Mouse (Mus musculus) midbrain, embryonic 15.5 days (tissue): ENCODE results near the gene Ptprm. TPM values are rescaled to one million over a fixed set of nuclear protein-coding genes. Genes with fewer than 3 reads are reported as not detected.

Source experiments
- ATAC-seq: fragments of 200-750 bp; cut with Nextera tagmentation; replicated peaks from 2 replicates; pipeline ENCODE4 v1.8.0; 2017; ENCODE audit warnings: moderate TSS enrichment
- H3K27ac ChIP-seq: fragments of 300-500 bp; sonication (generic); 2 replicates; pipeline ENCODE4 v1.5.1; 2015; ENCODE audit warnings: mild to moderate bottlenecking, inconsistent platforms
- H3K27me3 ChIP-seq: fragments of 300-500 bp; sonication (generic); replicated peaks from 2 replicates; pipeline ENCODE4 v1.6.1; 2015; ENCODE audit warnings: inconsistent platforms
- H3K36me3 ChIP-seq: fragments of 300-500 bp; sonication (generic); replicated peaks from 2 replicates; pipeline ENCODE4 v1.6.1; 2015; ENCODE audit warnings: inconsistent platforms
- H3K4me1 ChIP-seq: fragments of 300-500 bp; sonication (generic); 2 replicates; pipeline ENCODE4 v1.6.1; 2015; ENCODE audit warnings: inconsistent platforms
- H3K4me2 ChIP-seq: fragments of 300-500 bp; sonication (generic); 2 replicates; pipeline ENCODE4 v1.6.1; 2015; ENCODE audit warnings: inconsistent platforms, mild to moderate bottlenecking, moderate library complexity
- H3K4me3 ChIP-seq: fragments of 300-500 bp; sonication (generic); 2 replicates; pipeline ENCODE4 v1.5.1; 2015; ENCODE audit warnings: mild to moderate bottlenecking, inconsistent platforms
- H3K9ac ChIP-seq: fragments of 300-500 bp; sonication (generic); 2 replicates; pipeline ENCODE4 v1.6.1; 2015; ENCODE audit warnings: mild to moderate bottlenecking, inconsistent platforms
- H3K9me3 ChIP-seq: fragments of 300-500 bp; sonication (generic); 2 replicates; pipeline ENCODE4 v1.6.1; 2016; ENCODE audit warnings: inconsistent platforms
- WGBS: fragments of 180-500 bp; shearing (Covaris S2); methylation state at CpG from one replicate; pipeline ENCODE4 v1.1.7; 2015; ENCODE audit warnings: mixed read lengths; 5-methylcytosine and 5-hydroxymethylcytosine counted together
- polyA plus RNA-seq: library from polyadenylated mRNA; unstranded; fragments of >200 nt; fragmentation: Nextera tagmentation; extraction: Ambion mirVana; gene quantifications from 2 replicates; pipeline ENCODE4 v1.2.1, GENCODE M21; 2015

Gene Ptprm
- polyA plus RNA-seq, 1 experiment from 2014 or later: 21.8 TPM

- Histone ChIP-seq H3K4me3 (no peak overlapping the region), H3K9me3 (no peaks in the 10 kb centered on the region), H3K27me3 (no peaks in the 10 kb centered on the region), H3K27ac (no peak overlapping the region), H3K4me2 (no peak overlapping the region), H3K9ac (no peak overlapping the region), H3K4me1 (peaks cover 10% of the 10 kb centered on the region; the same call in 1 of the 2 replicates), H3K36me3 (no peaks in the 10 kb centered on the region)
- 71% methylated on average over 12 of the region's 12 CpGs for WGBS
- no peak for ATAC-seq
Measured at GRCm38 (mm10) chr17:66733541-66733940, 620.7 kb downstream of the Ptprm start.

DNA sequence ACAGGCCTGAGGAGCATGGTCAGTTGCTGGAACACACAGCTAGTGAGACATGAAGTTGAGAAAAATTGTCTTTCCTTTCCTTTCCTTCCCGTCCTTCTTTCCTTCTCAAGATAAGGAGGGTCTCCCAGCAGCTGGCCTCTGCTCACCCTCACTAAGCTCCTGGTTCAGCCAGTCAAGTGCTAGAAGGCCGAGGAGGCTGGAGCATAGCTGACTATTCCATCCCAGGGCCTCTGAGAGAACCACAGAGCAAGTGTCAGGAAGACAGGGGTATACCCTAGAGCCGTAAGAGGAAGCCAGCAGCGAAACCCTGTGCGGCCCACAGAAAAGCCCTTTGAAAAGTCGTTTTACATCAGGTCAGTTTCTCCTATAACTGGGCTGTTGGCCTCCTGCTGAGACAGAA, 624.3 kb downstream of the Ptprm start:
- Histone ChIP-seq H3K27ac (no peak overlapping the region), H3K4me1 (no peaks in the 10 kb centered on the region), H3K36me3 (no peaks in the 10 kb centered on the region), H3K9ac (no peak overlapping the region), H3K27me3 (no peaks in the 10 kb centered on the region), H3K4me2 (no peak overlapping the region), H3K9me3 (no peaks in the 10 kb centered on the region), H3K4me3 (no peak overlapping the region)
- 67% methylated on average over 6 of the region's 6 CpGs for WGBS
- no peak for ATAC-seq

DNA sequence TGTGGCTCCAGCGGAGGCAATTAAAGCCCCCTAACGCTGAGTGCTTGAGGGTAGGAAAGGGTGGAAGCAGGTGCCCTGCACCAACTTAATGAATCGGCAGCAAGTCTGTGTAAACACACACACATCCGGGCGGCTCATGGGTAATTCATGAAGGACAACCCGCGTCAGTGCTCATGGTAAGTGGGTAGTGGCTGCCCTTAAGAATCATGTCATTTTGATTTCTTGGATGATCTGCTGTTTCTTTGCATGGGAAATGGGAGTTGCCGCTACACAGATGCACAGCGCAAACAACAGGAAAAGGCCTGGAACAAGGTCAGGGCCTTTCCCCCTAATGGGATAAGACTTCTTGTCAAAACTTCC, 633.3 kb downstream of the Ptprm start:
- no peaks in the 10 kb centered on the region for H3K36me3 ChIP-seq
- WGBS: 21% methylated on average over 9 of the region's 9 CpGs
- no peaks in the 10 kb centered on the region for H3K9me3 ChIP-seq
- H3K4me1 ChIP-seq: peaks cover 10% of the 10 kb centered on the region; the same call in 1 of the 2 replicates
- no peak overlapping the region for H3K4me3 ChIP-seq
- no peak overlapping the region for H3K27ac ChIP-seq
- no peak overlapping the region for H3K4me2 ChIP-seq
- H3K9ac ChIP-seq: no peak overlapping the region
- H3K27me3 ChIP-seq: no peaks in the 10 kb centered on the region
- ATAC-seq: peak; percentile 90; the same call in 1 of the 2 replicates

- no peak overlapping the region for H3K4me2 ChIP-seq
- no peaks in the 10 kb centered on the region for H3K36me3 ChIP-seq
- H3K27ac ChIP-seq: no peak overlapping the region
- H3K4me1 ChIP-seq: peaks cover 10% of the 10 kb centered on the region; the same call in 1 of the 2 replicates
- no peaks in the 10 kb centered on the region for H3K9me3 ChIP-seq
- no peak overlapping the region for H3K9ac ChIP-seq
- no peak overlapping the region for H3K4me3 ChIP-seq
- no peak; the same call in 1 of the 2 replicates for ATAC-seq
- no peaks in the 10 kb centered on the region for H3K27me3 ChIP-seq
- WGBS: 36% methylated on average over 11 of the region's 11 CpGs
Measured at GRCm38 (mm10) chr17:66720200-66720991, 633.9 kb downstream of the Ptprm start.

GRCm38 (mm10) chr17:66712456-66713205, 641.6 kb downstream of the Ptprm start:
- Histone ChIP-seq H3K4me3 (no peak overlapping the region), H3K27me3 (no peaks in the 10 kb centered on the region), H3K9me3 (no peaks in the 10 kb centered on the region), H3K4me1 (peaks cover 8% of the 10 kb centered on the region), H3K36me3 (no peaks in the 10 kb centered on the region), H3K27ac (no peak overlapping the region), H3K9ac (no peak overlapping the region), H3K4me2 (no peak overlapping the region)
- ATAC-seq: no peak
- 85% methylated on average over 9 of the region's 9 CpGs for WGBS

GRCm38 (mm10) chr17:66711221-66712016, 642.8 kb downstream of the Ptprm start:
- no peak overlapping the region for H3K9ac ChIP-seq
- no peak overlapping the region for H3K4me2 ChIP-seq
- peaks cover 10% of the 10 kb centered on the region for H3K4me1 ChIP-seq
- no peak for ATAC-seq
- WGBS: 80% methylated on average over 6 of the region's 6 CpGs
- H3K36me3 ChIP-seq: no peaks in the 10 kb centered on the region
- H3K27ac ChIP-seq: no peak overlapping the region
- no peak overlapping the region for H3K4me3 ChIP-seq
- no peaks in the 10 kb centered on the region for H3K9me3 ChIP-seq
- H3K27me3 ChIP-seq: no peaks in the 10 kb centered on the region

DNA sequence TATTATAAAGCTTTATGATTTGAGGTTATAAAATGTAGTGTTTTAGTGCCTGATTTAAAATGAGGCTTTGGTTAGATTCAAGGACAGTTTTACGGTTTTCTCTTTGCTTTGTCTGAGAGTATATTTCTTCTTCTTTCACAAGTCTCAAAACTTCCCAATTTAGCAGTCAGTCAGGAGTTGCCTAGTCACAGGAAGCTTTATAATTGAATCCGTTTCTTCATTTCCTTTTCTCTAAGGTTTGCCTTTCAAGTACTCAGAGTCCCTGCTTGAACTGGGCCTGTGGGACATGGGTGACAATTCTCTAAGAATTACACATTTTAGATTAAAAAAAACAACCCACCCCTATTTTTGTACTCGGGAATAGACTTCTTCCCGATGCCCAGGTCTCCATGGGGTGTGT, 643.7 kb downstream of the Ptprm start:
- no peak overlapping the region for H3K4me2 ChIP-seq
- peaks cover 10% of the 10 kb centered on the region for H3K4me1 ChIP-seq
- H3K27ac ChIP-seq: no peak overlapping the region
- no peak overlapping the region for H3K4me3 ChIP-seq
- no peaks in the 10 kb centered on the region for H3K36me3 ChIP-seq
- no peaks in the 10 kb centered on the region for H3K27me3 ChIP-seq
- H3K9ac ChIP-seq: no peak overlapping the region
- WGBS: 48% methylated on average over 4 of the region's 4 CpGs
- no peak for ATAC-seq
- no peaks in the 10 kb centered on the region for H3K9me3 ChIP-seq

DNA sequence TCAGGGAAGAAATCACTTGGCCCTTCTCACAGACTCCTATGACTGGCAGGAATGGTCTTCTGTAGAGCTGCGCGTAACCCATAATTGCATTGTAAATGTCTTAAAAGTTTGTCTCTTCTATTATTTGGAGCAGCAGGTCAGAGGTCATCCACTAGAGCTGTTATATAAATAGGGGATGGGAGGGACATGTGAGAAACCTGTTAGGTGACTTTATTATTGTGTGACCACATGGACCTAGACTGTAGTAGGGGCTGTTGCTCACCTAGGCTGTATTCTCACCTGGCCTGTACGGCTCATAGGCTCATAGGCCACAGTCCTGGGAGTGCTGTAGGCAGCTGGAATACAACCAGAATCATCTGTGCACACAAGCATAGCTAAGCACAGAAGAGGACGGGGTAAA, 645.5 kb downstream of the Ptprm start:
- no peak overlapping the region for H3K4me2 ChIP-seq
- H3K36me3 ChIP-seq: no peaks in the 10 kb centered on the region
- H3K9ac ChIP-seq: no peak overlapping the region
- no peaks in the 10 kb centered on the region for H3K9me3 ChIP-seq
- no peak for ATAC-seq
- no peaks in the 10 kb centered on the region for H3K27me3 ChIP-seq
- peaks cover 10% of the 10 kb centered on the region for H3K4me1 ChIP-seq
- WGBS: 90% methylated on average over 4 of the region's 4 CpGs
- H3K27ac ChIP-seq: no peak overlapping the region
- H3K4me3 ChIP-seq: no peak overlapping the region

DNA sequence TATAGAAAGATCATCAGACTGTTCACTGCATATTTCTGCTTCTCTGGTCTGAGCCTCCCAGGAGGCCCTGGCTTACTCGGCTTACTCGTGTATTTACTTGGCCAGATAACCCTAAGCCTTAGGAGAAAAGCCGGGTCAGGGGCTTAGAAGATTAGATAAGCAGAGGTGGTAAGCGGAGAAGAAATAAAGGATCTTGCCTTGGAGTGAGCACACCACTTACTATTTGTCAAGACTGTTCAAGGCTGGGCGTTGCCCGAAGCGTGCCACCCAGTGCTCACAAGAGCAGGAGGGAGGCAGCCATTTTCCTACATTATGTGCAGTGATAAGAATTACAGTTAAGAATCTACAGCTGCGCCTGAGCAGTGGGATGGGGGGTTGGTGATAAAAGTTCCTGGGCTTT, 646.6 kb downstream of the Ptprm start:
- Histone ChIP-seq H3K4me3 (no peak overlapping the region), H3K9ac (no peak overlapping the region), H3K27ac (no peak overlapping the region), H3K4me2 (no peak overlapping the region), H3K36me3 (no peaks in the 10 kb centered on the region), H3K9me3 (no peaks in the 10 kb centered on the region), H3K4me1 (peaks cover 10% of the 10 kb centered on the region), H3K27me3 (no peaks in the 10 kb centered on the region)
- ATAC-seq: no peak
- 44% methylated on average over 8 of the region's 8 CpGs for WGBS

GRCm38 (mm10) chr17:66701358-66702184, 652.7 kb downstream of the Ptprm start:
- WGBS: 64% methylated on average over 11 of the region's 11 CpGs
- no peak overlapping the region for H3K4me2 ChIP-seq

DNA sequence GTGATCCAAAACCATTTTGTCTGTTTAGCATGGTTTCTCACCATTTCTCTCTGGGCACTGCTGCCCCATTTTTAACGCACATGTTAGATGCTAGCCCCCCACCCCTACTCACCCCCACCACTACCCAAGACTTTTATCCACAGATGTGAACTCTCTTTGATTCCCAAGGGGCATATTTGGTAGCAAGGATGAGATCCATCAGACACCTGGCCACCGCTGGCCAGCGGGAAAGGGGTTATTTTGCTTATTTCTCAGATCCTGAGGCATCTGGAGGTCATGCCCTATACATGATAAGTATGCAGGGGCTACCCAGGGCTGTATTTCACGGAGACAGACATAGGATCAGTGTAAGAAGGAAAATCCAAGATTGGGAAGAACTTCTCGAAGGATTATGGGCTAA, 654.4 kb downstream of the Ptprm start:
- Histone ChIP-seq H3K9ac (no peak overlapping the region), H3K36me3 (no peaks in the 10 kb centered on the region), H3K27me3 (0 out of 2 replicates have a peak, but pooled peaks cover 3% of the 10 kb centered on the region), H3K4me2 (no peak overlapping the region), H3K9me3 (no peaks in the 10 kb centered on the region), H3K4me3 (no peak overlapping the region), H3K27ac (no peak overlapping the region), H3K4me1 (peaks cover 10% of the 10 kb centered on the region; the same call in 1 of the 2 replicates)
- no peak for ATAC-seq
- WGBS: 84% methylated on average over 5 of the region's 5 CpGs

More at GRCm38 (mm10) chr17:66701358-66702184, 652.7 kb downstream of the Ptprm start:
- Histone ChIP-seq H3K36me3 (no peaks in the 10 kb centered on the region), H3K9me3 (no peaks in the 10 kb centered on the region), H3K27me3 (0 out of 2 replicates have a peak, but pooled peaks cover 3% of the 10 kb centered on the region), H3K4me3 (no peak overlapping the region), H3K4me1 (peaks cover 7% of the 10 kb centered on the region; the same call in 1 of the 2 replicates), H3K27ac (no peak overlapping the region), H3K9ac (no peak overlapping the region)
- ATAC-seq: no peak; the same call in 1 of the 2 replicates
